Mouse (Mus musculus): Measurements from ENCODE around the gene Olfr632. TPM values are rescaled to one million over a fixed set of nuclear protein-coding genes. Genes with fewer than 3 reads are reported as not detected.

Olfr632 gene
- polyA plus RNA-seq, 1 experiment from 2014 or later, result not detected

Other genes starting within 250 kb of the Olfr632 start
- not detected in 2 replicates for gene Olfr243, start 219.7 kb upstream of the Olfr632 start, polyA plus RNA-seq (2015; fragmentation: Nextera tagmentation; extraction: Ambion mirVana)
- not detected in 2 replicates for gene Olfr628, start 204.0 kb upstream of the Olfr632 start, polyA plus RNA-seq (2015; fragmentation: Nextera tagmentation; extraction: Ambion mirVana)
- gene Olfr629, start 189.4 kb upstream of the Olfr632 start, polyA plus RNA-seq (2015; fragmentation: Nextera tagmentation; extraction: Ambion mirVana), result not detected in 2 replicates
- gene Olfr630, start 177.0 kb upstream of the Olfr632 start, polyA plus RNA-seq (2015; fragmentation: Nextera tagmentation; extraction: Ambion mirVana), result not detected in 2 replicates
- not detected in 2 replicates for gene Olfr69, start 162.8 kb upstream of the Olfr632 start, polyA plus RNA-seq (2015; fragmentation: Nextera tagmentation; extraction: Ambion mirVana)
- gene Olfr68, start 154.6 kb upstream of the Olfr632 start, polyA plus RNA-seq (2015; fragmentation: Nextera tagmentation; extraction: Ambion mirVana), result not detected in 2 replicates
- not detected in 2 replicates for gene Olfr67, start 142.5 kb upstream of the Olfr632 start, polyA plus RNA-seq (2015; fragmentation: Nextera tagmentation; extraction: Ambion mirVana)
- gene Hbb-bt, start 120.4 kb upstream of the Olfr632 start, polyA plus RNA-seq (2015; fragmentation: Nextera tagmentation; extraction: Ambion mirVana), result 996 and 1,160 TPM in 2 replicates
- gene Hbb-bs, start 106.3 kb upstream of the Olfr632 start, polyA plus RNA-seq (2015; fragmentation: Nextera tagmentation; extraction: Ambion mirVana), result 2,000 and 2,305 TPM in 2 replicates
- not detected in 2 replicates for gene Hbb-bh2, start 93.8 kb upstream of the Olfr632 start, polyA plus RNA-seq (2015; fragmentation: Nextera tagmentation; extraction: Ambion mirVana)
- gene Hbb-bh1, start 91.2 kb upstream of the Olfr632 start, polyA plus RNA-seq (2015; fragmentation: Nextera tagmentation; extraction: Ambion mirVana), result 43.8 and 70.4 TPM in 2 replicates
- 4,283 and 4,441 TPM in 2 replicates for gene Hbb-y, start 81.1 kb upstream of the Olfr632 start, polyA plus RNA-seq (2015; fragmentation: Nextera tagmentation; extraction: Ambion mirVana)
- gene Olfr66, start 48.1 kb upstream of the Olfr632 start, polyA plus RNA-seq (2015; fragmentation: Nextera tagmentation; extraction: Ambion mirVana), result not detected in 2 replicates
- not detected in 2 replicates for gene Olfr64, start 39.9 kb upstream of the Olfr632 start, polyA plus RNA-seq (2015; fragmentation: Nextera tagmentation; extraction: Ambion mirVana)
- not detected in 2 replicates for gene Olfr65, start 30.9 kb upstream of the Olfr632 start, polyA plus RNA-seq (2015; fragmentation: Nextera tagmentation; extraction: Ambion mirVana)
- gene Olfr631, start 5.5 kb upstream of the Olfr632 start, polyA plus RNA-seq (2015; fragmentation: Nextera tagmentation; extraction: Ambion mirVana), result not detected in 2 replicates
- not detected in 2 replicates for gene Olfr633, start 10.1 kb downstream of the Olfr632 start, polyA plus RNA-seq (2015; fragmentation: Nextera tagmentation; extraction: Ambion mirVana)
- not detected in 2 replicates for gene Olfr635, start 36.8 kb downstream of the Olfr632 start, polyA plus RNA-seq (2015; fragmentation: Nextera tagmentation; extraction: Ambion mirVana)
- not detected in 2 replicates for gene Olfr638, start 64.4 kb downstream of the Olfr632 start, polyA plus RNA-seq (2015; fragmentation: Nextera tagmentation; extraction: Ambion mirVana)
- 0.05 TPM in 1 of 2 replicates, not detected in the other for gene Olfr639, start 83.0 kb downstream of the Olfr632 start, polyA plus RNA-seq (2015; fragmentation: Nextera tagmentation; extraction: Ambion mirVana)
- gene Olfr640, start 91.2 kb downstream of the Olfr632 start, polyA plus RNA-seq (2015; fragmentation: Nextera tagmentation; extraction: Ambion mirVana), result not detected in 2 replicates
- not detected in 2 replicates for gene Olfr641, start 101.1 kb downstream of the Olfr632 start, polyA plus RNA-seq (2015; fragmentation: Nextera tagmentation; extraction: Ambion mirVana)
- gene Olfr642, start 118.3 kb downstream of the Olfr632 start, polyA plus RNA-seq (2015; fragmentation: Nextera tagmentation; extraction: Ambion mirVana), result not detected in 2 replicates
- gene 4930516K23Rik, start 127.1 kb downstream of the Olfr632 start, polyA plus RNA-seq (2015; fragmentation: Nextera tagmentation; extraction: Ambion mirVana), result not detected in 2 replicates
- not detected in 2 replicates for gene Olfr644, start 137.5 kb downstream of the Olfr632 start, polyA plus RNA-seq (2015; fragmentation: Nextera tagmentation; extraction: Ambion mirVana)
- gene Olfr645, start 151.1 kb downstream of the Olfr632 start, polyA plus RNA-seq (2015; fragmentation: Nextera tagmentation; extraction: Ambion mirVana), result not detected in 2 replicates
- gene Olfr646, start 170.5 kb downstream of the Olfr632 start, polyA plus RNA-seq (2015; fragmentation: Nextera tagmentation; extraction: Ambion mirVana), result not detected in 2 replicates
- not detected in 2 replicates for gene Ubqln5, start 195.5 kb downstream of the Olfr632 start, polyA plus RNA-seq (2015; fragmentation: Nextera tagmentation; extraction: Ambion mirVana)
- gene Olfr643, start 203.1 kb downstream of the Olfr632 start, polyA plus RNA-seq (2015; fragmentation: Nextera tagmentation; extraction: Ambion mirVana), result not detected in 2 replicates
- gene Ubqln3, start 208.9 kb downstream of the Olfr632 start, polyA plus RNA-seq (2015; fragmentation: Nextera tagmentation; extraction: Ambion mirVana), result not detected in 2 replicates
- not detected in 2 replicates for gene Ubqlnl, start 216.2 kb downstream of the Olfr632 start, polyA plus RNA-seq (2015; fragmentation: Nextera tagmentation; extraction: Ambion mirVana)
- gene Olfm5, start 230.5 kb downstream of the Olfr632 start, polyA plus RNA-seq (2015; fragmentation: Nextera tagmentation; extraction: Ambion mirVana), result not detected in 2 replicates
- 0.26 and 0.34 TPM in 2 replicates for gene Olfr648, start 249.0 kb downstream of the Olfr632 start, polyA plus RNA-seq (2015; fragmentation: Nextera tagmentation; extraction: Ambion mirVana)